Mouse (Mus musculus) midbrain, embryonic 12.5 days (tissue): Measurements from ENCODE around the gene Gm30083. TPM values are rescaled to one million over a fixed set of nuclear protein-coding genes. Genes with fewer than 3 reads are reported as not detected.

Experiments used
- ATAC-seq: fragments of 200-750 bp; cut with Nextera tagmentation; 2 replicates; pipeline ENCODE4 v1.8.0; 2017; ENCODE audit warnings: low read depth, moderate TSS enrichment, moderate library complexity; ENCODE audit not compliant: low FRiP score
- H3K27ac ChIP-seq: fragments of 300-500 bp; sonication (generic); replicated peaks from 2 replicates; pipeline ENCODE4 v1.5.1; 2016; ENCODE audit warnings: mild to moderate bottlenecking
- H3K27me3 ChIP-seq: fragments of 300-500 bp; sonication (generic); 2 replicates; pipeline ENCODE4 v1.6.1; 2016; ENCODE audit warnings: mild to moderate bottlenecking
- H3K36me3 ChIP-seq: fragments of 300-500 bp; sonication (generic); 2 replicates; pipeline ENCODE4 v1.6.1; 2016
- H3K4me1 ChIP-seq: fragments of 300-500 bp; sonication (generic); 2 replicates; pipeline ENCODE4 v1.6.1; 2016
- H3K4me2 ChIP-seq: fragments of 300-500 bp; sonication (generic); replicated peaks from 2 replicates; pipeline ENCODE4 v1.6.1; 2016; ENCODE audit warnings: mild to moderate bottlenecking, moderate library complexity
- H3K4me3 ChIP-seq: fragments of 300-500 bp; sonication (generic); 2 replicates; pipeline ENCODE4 v1.5.1; 2016; ENCODE audit warnings: mild to moderate bottlenecking
- H3K9ac ChIP-seq: fragments of 300-500 bp; sonication (generic); replicated peaks from 2 replicates; pipeline ENCODE4 v1.6.1; 2016; ENCODE audit warnings: mild to moderate bottlenecking, moderate library complexity
- H3K9me3 ChIP-seq: fragments of 300-500 bp; sonication (generic); 2 replicates; pipeline ENCODE4 v1.6.1; 2016; ENCODE audit warnings: mild to moderate bottlenecking
- WGBS: fragments of 180-500 bp; shearing (Covaris S2); methylation state at CpG from one replicate; pipeline ENCODE4 v1.1.7; 2016; 5-methylcytosine and 5-hydroxymethylcytosine counted together
- polyA plus RNA-seq: library from polyadenylated mRNA; unstranded; fragments of >200 nt; fragmentation: Nextera tagmentation; extraction: Ambion mirVana; gene quantifications from 2 replicates; pipeline ENCODE4 v1.2.1, GENCODE M21; 2016

The Gm30083 gene
- polyA plus RNA-seq, 1 experiment from 2014 or later, result not detected

- Histone ChIP-seq H3K9ac (no peak overlapping the region), H3K27me3 (no peaks in the 10 kb centered on the region), H3K27ac (no peak overlapping the region), H3K4me1 (no peaks in the 10 kb centered on the region), H3K4me3 (no peak overlapping the region), H3K36me3 (no peaks in the 10 kb centered on the region), H3K4me2 (no peak overlapping the region), H3K9me3 (no peaks in the 10 kb centered on the region)
- no peak for ATAC-seq
- 89% methylated on average over 4 of the region's 4 CpGs for WGBS
Measured at GRCm38 (mm10) chr14:33958186-33958585, 56.8 kb downstream of the Gm30083 start.

DNA sequence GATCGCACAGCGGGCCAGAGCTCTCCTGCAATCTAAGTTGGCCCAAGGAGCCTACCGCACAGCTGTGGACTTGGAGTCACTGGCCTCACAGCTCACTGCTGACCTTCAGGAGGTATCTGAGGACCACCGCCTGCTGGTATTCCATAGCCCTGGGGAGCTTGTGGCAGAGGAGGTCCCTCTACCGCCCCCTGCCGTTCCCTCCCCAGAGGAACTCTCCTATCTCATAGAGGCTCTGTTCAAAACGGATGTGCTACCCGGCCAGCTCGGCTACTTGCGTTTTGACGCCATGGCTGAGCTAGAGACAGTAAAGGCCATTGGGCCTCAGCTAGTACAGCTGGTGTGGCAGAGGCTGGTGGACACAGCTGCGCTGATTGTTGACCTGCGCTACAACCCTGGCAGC lies 58.9 kb downstream of the Gm30083 start:
- Histone ChIP-seq H3K9me3 (no peaks in the 10 kb centered on the region), H3K36me3 (no peaks in the 10 kb centered on the region), H3K4me2 (no peak overlapping the region), H3K4me1 (no peaks in the 10 kb centered on the region), H3K4me3 (no peak overlapping the region), H3K27me3 (no peaks in the 10 kb centered on the region), H3K9ac (no peak overlapping the region), H3K27ac (no peak overlapping the region)
- ATAC-seq, result no peak
- 83% methylated on average over 13 of the region's 13 CpGs for WGBS

- WGBS, result 64% methylated on average over 5 of the region's 5 CpGs
- Histone ChIP-seq H3K36me3 (no peaks in the 10 kb centered on the region), H3K4me3 (no peak within 1 kb of the TSS), H3K9me3 (no peaks in the 10 kb centered on the region), H3K9ac (no peak within 1 kb of the TSS), H3K27ac (no peak within 1 kb of the TSS), H3K4me1 (no peaks in the 10 kb centered on the region), H3K27me3 (no peaks in the 10 kb centered on the region), H3K4me2 (no peak within 1 kb of the TSS)
- ATAC-seq, result no peak
Measured at GRCm38 (mm10) chr14:33953761-33954160, 61.2 kb downstream of the Gm30083 start, which contains the start of gene Rbp3. Gene Rbp3 (plus strand): TSS chr14:33954003.

DNA sequence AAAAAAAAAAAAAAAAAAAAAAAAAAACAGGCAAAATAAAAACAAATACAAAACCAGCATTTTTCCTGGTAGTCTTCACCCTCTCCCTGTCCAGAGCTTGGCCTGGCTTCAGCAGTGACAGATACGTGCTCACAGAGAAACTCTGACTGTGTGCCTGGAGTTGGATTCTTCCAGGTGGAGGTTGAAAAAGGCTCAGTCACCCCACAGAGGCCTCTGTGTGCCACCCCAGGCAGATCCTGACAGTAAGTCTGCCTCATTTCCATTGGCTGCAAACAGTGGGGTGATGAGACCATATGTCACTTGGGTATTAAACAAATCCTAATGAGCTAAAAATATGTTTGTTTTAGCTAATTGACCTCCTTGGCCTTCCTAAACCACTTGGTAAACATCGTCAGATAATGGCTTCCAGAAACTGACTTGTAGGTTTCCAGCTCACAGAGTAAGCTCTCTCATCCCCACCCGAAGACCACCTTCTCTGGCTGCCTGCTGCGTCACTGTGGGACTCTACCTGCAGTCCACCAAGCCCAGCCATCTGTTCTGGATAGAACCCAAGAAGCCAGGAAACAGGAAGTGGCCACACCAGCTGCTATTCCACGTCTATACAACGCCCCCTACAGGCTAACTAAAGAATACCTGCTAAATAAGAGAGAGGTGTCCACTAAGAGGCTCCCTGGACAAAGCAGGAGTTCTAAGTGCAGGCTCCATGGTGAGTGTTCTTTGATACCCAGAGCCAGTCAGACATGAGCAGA lies 62.6 kb downstream of the Gm30083 start:
- no peak overlapping the region for H3K27ac ChIP-seq
- no peak overlapping the region for H3K4me3 ChIP-seq
- no peaks in the 10 kb centered on the region for H3K27me3 ChIP-seq
- no peaks in the 10 kb centered on the region for H3K4me1 ChIP-seq
- ATAC-seq, result no peak
- H3K4me2 ChIP-seq, result no peak overlapping the region
- no peaks in the 10 kb centered on the region for H3K36me3 ChIP-seq
- 58% methylated on average over 6 of the region's 6 CpGs for WGBS
- no peaks in the 10 kb centered on the region for H3K9me3 ChIP-seq
- H3K9ac ChIP-seq, result no peak overlapping the region

GRCm38 (mm10) chr14:33946125-33946524 lies 68.9 kb downstream of the Gm30083 start:
- ATAC-seq, result no peak
- no peak overlapping the region for H3K4me3 ChIP-seq
- H3K9me3 ChIP-seq, result no peaks in the 10 kb centered on the region
- H3K4me2 ChIP-seq, result no peak overlapping the region
- 84% methylated on average over 6 of the region's 6 CpGs for WGBS
- H3K27me3 ChIP-seq, result no peaks in the 10 kb centered on the region
- no peak overlapping the region for H3K9ac ChIP-seq
- H3K36me3 ChIP-seq, result no peaks in the 10 kb centered on the region
- no peaks in the 10 kb centered on the region for H3K4me1 ChIP-seq
- H3K27ac ChIP-seq, result no peak overlapping the region

- Histone ChIP-seq H3K4me2 (no peak overlapping the region), H3K4me3 (no peak overlapping the region), H3K9me3 (no peaks in the 10 kb centered on the region), H3K9ac (no peak overlapping the region), H3K36me3 (no peaks in the 10 kb centered on the region), H3K4me1 (0 out of 2 replicates have a peak, but pooled peaks cover 3% of the 10 kb centered on the region), H3K27ac (no peak overlapping the region), H3K27me3 (no peaks in the 10 kb centered on the region)
- 76% methylated on average over 5 of the region's 5 CpGs for WGBS
- no peak for ATAC-seq
Measured at GRCm38 (mm10) chr14:33942222-33942621, 72.8 kb downstream of the Gm30083 start.

GRCm38 (mm10) chr14:33940739-33941138 lies 74.2 kb downstream of the Gm30083 start, which contains the start of gene Gdf2:
Gene Gdf2 (plus strand): TSS chr14:33941039.
- no peak within 1 kb of the TSS for H3K9ac ChIP-seq
- H3K27ac ChIP-seq, result no peak within 1 kb of the TSS
- H3K36me3 ChIP-seq, result no peaks in the 10 kb centered on the region
- no peaks in the 10 kb centered on the region for H3K27me3 ChIP-seq
- 0 out of 2 replicates have a peak, but pooled peaks cover 3% of the 10 kb centered on the region for H3K4me1 ChIP-seq
- H3K9me3 ChIP-seq, result no peaks in the 10 kb centered on the region
- 81% methylated on average over 8 of the region's 8 CpGs for WGBS
- no peak within 1 kb of the TSS for H3K4me2 ChIP-seq
- no peak within 1 kb of the TSS for H3K4me3 ChIP-seq
- ATAC-seq, result no peak

GRCm38 (mm10) chr14:33939117-33939516 lies 75.9 kb downstream of the Gm30083 start:
- Histone ChIP-seq H3K36me3 (no peaks in the 10 kb centered on the region), H3K9me3 (no peaks in the 10 kb centered on the region), H3K9ac (no peak overlapping the region), H3K4me1 (0 out of 2 replicates have a peak, but pooled peaks cover 3% of the 10 kb centered on the region), H3K4me2 (peak overlapping the region; percentile 42), H3K27me3 (no peaks in the 10 kb centered on the region), H3K27ac (no peak overlapping the region), H3K4me3 (peak overlapping the region; percentile 14; the same call in 1 of the 2 replicates)
- 27% methylated on average over 9 of the region's 9 CpGs for WGBS
- ATAC-seq, result no peak

Other genes starting within 250 kb of the Gm30083 start
- gene Gdf10, start 91.6 kb downstream of the Gm30083 start, polyA plus RNA-seq, result 2.0 and 4.4 TPM in 2 replicates
- gene Gdf2, start 74.1 kb downstream of the Gm30083 start, polyA plus RNA-seq, result not detected in 2 replicates
- 0.07 and 0.09 TPM in 2 replicates for gene Rbp3, start 61.2 kb downstream of the Gm30083 start, polyA plus RNA-seq
- 0.15 and 0.20 TPM in 2 replicates for gene Zfp488, start 36.4 kb downstream of the Gm30083 start, polyA plus RNA-seq
- not detected in 2 replicates for gene Gm5460, start 1.6 kb upstream of the Gm30083 start, polyA plus RNA-seq
- gene Antxrl, start 37.5 kb upstream of the Gm30083 start, polyA plus RNA-seq, result not detected in 2 replicates
- 0.43 and 0.84 TPM in 2 replicates for gene Anxa8, start 70.8 kb upstream of the Gm30083 start, polyA plus RNA-seq
- gene A630023A22Rik, start 87.6 kb upstream of the Gm30083 start, polyA plus RNA-seq, result not detected in 2 replicates
- not detected in 2 replicates for gene Npy4r, start 137.3 kb upstream of the Gm30083 start, polyA plus RNA-seq
- gene Gprin2, start 186.5 kb upstream of the Gm30083 start, polyA plus RNA-seq, result 3.1 and 3.5 TPM in 2 replicates
- gene Syt15, start 204.4 kb upstream of the Gm30083 start, polyA plus RNA-seq, result 0.46 and 0.52 TPM in 2 replicates